Mouse (Mus musculus) mammary gland, adult 2 months (tissue): Measurements from ENCODE around the gene Slc35a3. TPM values are rescaled to one million over a fixed set of nuclear protein-coding genes. Genes with fewer than 3 reads are reported as not detected.

Source experiments
- polyA plus RNA-seq: library from polyadenylated mRNA; depleted of rRNA; stranded (reverse); fragments of >200 nt; gene quantifications from 2 replicates; pipeline ENCODE4 v1.2.3, GENCODE M21; 2012; ENCODE audit warnings: low replicate concordance; rRNA removed

Slc35a3 gene
- polyA plus RNA-seq = 2.4 and 8.9 TPM in 2 replicates

GRCm38 (mm10) chr3:116712436-116712881 is at the start of gene Slc35a3:
Gene Slc35a3, minus strand, starts transcription at chr3:116712831.

GRCm38 (mm10) chr3:116681160-116681559 is 31.5 kb downstream of the Slc35a3 start, which contains the start of gene Gm43191:
Gene Gm43191, minus strand, starts transcription at chr3:116681260.

DNA sequence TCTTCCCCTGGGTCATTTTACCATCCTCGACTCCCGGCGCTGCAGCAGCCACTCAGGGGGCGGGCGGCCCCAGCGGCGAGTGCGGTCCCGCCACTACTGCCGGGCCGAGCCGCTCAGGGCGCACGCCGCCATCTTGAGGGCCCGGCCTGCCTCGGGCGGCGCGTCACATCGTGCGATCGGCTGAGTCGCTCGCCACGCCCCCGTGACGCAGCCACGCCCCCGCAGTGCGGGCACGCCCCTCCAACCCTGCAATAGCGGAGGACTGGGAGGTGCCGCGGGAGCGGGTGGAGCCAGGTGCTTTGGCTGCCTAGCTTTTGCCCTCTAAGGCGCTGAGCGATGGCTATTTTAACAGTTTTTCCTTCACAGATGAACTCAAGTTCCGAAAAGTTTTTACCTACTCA is 50.2 kb downstream of the Slc35a3 start, which contains the start of gene Mfsd14a:
Gene Mfsd14a, minus strand, starts transcription at position 215 of the 401 bp plus-strand sequence.

Other genes starting within 250 kb of the Slc35a3 start
- gene Rtca, start 204.6 kb downstream of the Slc35a3 start, polyA plus RNA-seq = 19.5 and 31.3 TPM in 2 replicates
- gene Dbt, start 199.8 kb downstream of the Slc35a3 start, polyA plus RNA-seq = 8.4 and 20.7 TPM in 2 replicates
- 2.3 and 16.0 TPM in 2 replicates for gene Lrrc39, start 149.9 kb downstream of the Slc35a3 start, polyA plus RNA-seq
- gene Sass6, start 117.8 kb downstream of the Slc35a3 start, polyA plus RNA-seq = 0.80 and 2.1 TPM in 2 replicates
- 3.7 and 7.0 TPM in 2 replicates for gene Trmt13, start 98.2 kb downstream of the Slc35a3 start, polyA plus RNA-seq
- 13.4 and 30.2 TPM in 2 replicates for gene Mfsd14a, start 50.2 kb downstream of the Slc35a3 start, polyA plus RNA-seq
- not detected in 2 replicates for gene Gm43191, start 31.6 kb downstream of the Slc35a3 start, polyA plus RNA-seq
- 7.2 and 42.8 TPM in 2 replicates for gene Agl, start 95.3 kb upstream of the Slc35a3 start, polyA plus RNA-seq
- 10.3 and 20.4 TPM in 2 replicates for gene Frrs1, start 146.6 kb upstream of the Slc35a3 start, polyA plus RNA-seq